ENCODE assay signal across 8 mouse cellular contexts in genomic region chr5:130448491-130448890, GRCm38 (mm10).
A peak's percentile ranks its signal among the peaks of the same experiment; 100 is the strongest.
DNase-seq lines count a peak whose midpoint lies in the region; ATAC-seq and TF ChIP-seq lines count a peak whose summit lies in the region.

No protein-coding gene starts in this region.

- no peaks in the 10 kb centered on the region for H3K36me3 ChIP-seq in heart, embryonic 11.5 days (ENCODE audit: control insufficient read depth, insufficient read depth, low read length)
- H3K36me3 ChIP-seq in heart, adult 2 months (ENCODE audit: control insufficient read depth, insufficient read depth, low read length) = no peaks in the 10 kb centered on the region

- H3K4me2 ChIP-seq in heart, embryonic 11.5 days = peak overlapping the region; percentile 72

- no peak for DNase-seq in heart, adult 2 months
- DNase-seq in ZHBTc4 (ENCODE audit: low read depth, low spot score) = peak; percentile 14
- peak; percentile 55 for DNase-seq in left cerebral cortex, postnatal 4 days
- DNase-seq in right cerebral cortex, postnatal 25 days = peak; percentile 63
- no peak for DNase-seq in testis, postnatal 10 days (ENCODE audit: low spot score)
- no peak for DNase-seq in spleen, adult 12 weeks (ENCODE audit: low spot score)

- no peak for TF ChIP-seq POLR2A in heart, adult 2 months (IDR thresholded peaks at IDR 0.05; ENCODE audit: insufficient read depth, low read depth, low read length)

- no peak overlapping the region for H3K27ac ChIP-seq in heart, embryonic 11.5 days (ENCODE audit: low read depth, low read length)
- H3K27ac ChIP-seq in heart, adult 2 months = no peak overlapping the region

- peaks cover 58% of the 10 kb centered on the region for H3K27me3 ChIP-seq in heart, embryonic 11.5 days (ENCODE audit: control insufficient read depth, insufficient read depth, low read length)
- H3K27me3 ChIP-seq in heart, adult 2 months (ENCODE audit: control insufficient read depth, insufficient read depth, low read length) = peaks cover 7% of the 10 kb centered on the region; the same call in 1 of the 2 replicates

- H3K9ac ChIP-seq in heart, embryonic 11.5 days (ENCODE audit: low read depth, low read length) = 0 out of 2 replicates have a peak overlapping the region, but pooled peaks have one; percentile 22
- no peak overlapping the region for H3K9ac ChIP-seq in heart, adult 2 months (ENCODE audit: low read depth, low read length)

- intact Hi-C loops in heart, adult 2 months (cut with DNase I) = no loop called here
- intact Hi-C loops in left cerebral cortex, postnatal 4 days (cut with DNase I) = loop anchor here (5.0 to 10.0 kb wide), 3 partner anchors 174 to 406 kb away; no protein-coding TSS in a partner anchor

- H3K79me2 ChIP-seq in heart, adult 2 months (replicated peaks; ENCODE audit: control insufficient read depth, insufficient read depth, low read length) = no peaks in the 10 kb centered on the region

- peak overlapping the region; percentile 43 for H3K4me3 ChIP-seq in heart, embryonic 11.5 days (ENCODE audit: low read depth, low read length)
- no peak overlapping the region for H3K4me3 ChIP-seq in heart, adult 2 months

- H3K9me3 ChIP-seq in heart, embryonic 11.5 days (replicated peaks; ENCODE audit: control insufficient read depth, low read length) = no peaks in the 10 kb centered on the region

- TF ChIP-seq EP300 in heart, adult 2 months (IDR thresholded peaks at IDR 0.05; ENCODE audit: insufficient read depth, low read depth, low read length) = no peak

- no peak for TF ChIP-seq CTCF in heart, adult 2 months (IDR thresholded peaks at IDR 0.05)

- WGBS in heart, embryonic 11.5 days (ENCODE audit: insufficient replicate concordance) = 1% methylated on average over 20 of the region's 20 CpGs
- 2% methylated on average over 20 of the region's 20 CpGs for WGBS in heart, adult 2 months

- no peaks in the 10 kb centered on the region; the same call in 1 of the 2 replicates for H3K4me1 ChIP-seq in heart, embryonic 11.5 days (ENCODE audit: control insufficient read depth, insufficient read depth, low read length)
- H3K4me1 ChIP-seq in heart, adult 2 months (ENCODE audit: control insufficient read depth, insufficient read depth, low read length) = no peaks in the 10 kb centered on the region

- ATAC-seq in heart, embryonic 11.5 days (replicated peaks; ENCODE audit: insufficient number of reproducible peaks, low FRiP score, low TSS enrichment) = no peak
- peak; percentile 36 for ATAC-seq in frontal cortex, adult (ENCODE audit: low TSS enrichment)

Comparison
In these comparisons a context has a peak if more than half of its experiments do, and no peak if none do; other contexts are left out.
1. DNase-seq: peak in ZHBTc4 (single experiment), left cerebral cortex, postnatal 4 days (single experiment) and right cerebral cortex, postnatal 25 days (single experiment); none in heart, adult 2 months (0 of 2), testis, postnatal 10 days (single experiment) and spleen, adult 12 weeks (single experiment).